Mouse (Mus musculus) myocyte (in vitro differentiated cells): ENCODE measurements around the gene Flt3. TPM values are rescaled to one million over a fixed set of nuclear protein-coding genes. Genes with fewer than 3 reads are reported as not detected.

Experiments
- H3K27me3 ChIP-seq: one replicate; pipeline ENCODE4 v1.6.1; 2011; ENCODE audit not compliant: control insufficient read depth, insufficient read depth, insufficient read length
- H3K36me3 ChIP-seq: one replicate; pipeline ENCODE4 v1.6.1; 2011; ENCODE audit not compliant: control insufficient read depth, insufficient read depth
- H3K4me2 ChIP-seq: one replicate; pipeline ENCODE4 v1.6.1; 2011; ENCODE audit warnings: low read depth, control low read depth
- H3K4me3 ChIP-seq: one replicate; pipeline ENCODE4 v1.5.1; 2011; ENCODE audit warnings: mild to moderate bottlenecking, control low read depth, moderate library complexity
- H3K79me2 ChIP-seq: one replicate; pipeline ENCODE4 v1.6.1; 2011; ENCODE audit not compliant: control insufficient read depth, insufficient read depth
- H3ac ChIP-seq: one replicate; pipeline ENCODE4 v1.6.1; 2011; ENCODE audit not compliant: control insufficient read depth, insufficient read length
- CEBPB ChIP-seq: IDR thresholded peaks from 2 replicates; pipeline ENCODE4 v1.6.1; 2011; ENCODE audit warnings: mild to moderate bottlenecking, moderate library complexity; ENCODE audit not compliant: poor library complexity, insufficient read depth, severe bottlenecking
- E2F4 ChIP-seq: IDR thresholded peaks from one replicate; pipeline ENCODE4 v1.6.1; 2011; ENCODE audit warnings: mild to moderate bottlenecking, control low read depth, moderate library complexity; ENCODE audit not compliant: insufficient read depth
- MAX ChIP-seq: IDR thresholded peaks from one replicate; pipeline ENCODE4 v1.6.1; 2011; ENCODE audit warnings: low read depth, mild to moderate bottlenecking, control low read depth
- MYOD1 ChIP-seq, 3 experiments: IDR thresholded peaks; one replicate each; pipeline ENCODE4 v1.6.1; 2011; ENCODE audit warnings: control low read depth in 2 of 3, low read depth in 2 of 3, mild to moderate bottlenecking in 2 of 3, moderate library complexity in 1 of 3; ENCODE audit not compliant: insufficient read length in 2 of 3, control insufficient read depth in 1 of 3
- MYOG ChIP-seq, 3 experiments: IDR thresholded peaks; one replicate each; pipeline ENCODE4 v1.6.1; 2011; ENCODE audit warnings: control low read depth in 2 of 3, low read depth in 2 of 3, mild to moderate bottlenecking in 2 of 3; ENCODE audit not compliant: insufficient read length in 2 of 3, control insufficient read depth in 1 of 3, insufficient read depth in 1 of 3
- POLR2A ChIP-seq: IDR thresholded peaks from one replicate; pipeline ENCODE4 v1.6.1; 2011; ENCODE audit warnings: low read depth, mild to moderate bottlenecking, control low read depth, moderate library complexity; ENCODE audit not compliant: insufficient read length
- POLR2AphosphoS2 ChIP-seq: IDR thresholded peaks from one replicate; pipeline ENCODE4 v1.6.1; 2011; ENCODE audit warnings: low read depth, control low read depth; ENCODE audit not compliant: insufficient read length
- REST ChIP-seq: IDR thresholded peaks from one replicate; pipeline ENCODE4 v1.6.1; 2011; ENCODE audit warnings: mild to moderate bottlenecking, control low read depth, moderate library complexity; ENCODE audit not compliant: insufficient read depth, insufficient read length
- SRF ChIP-seq: IDR thresholded peaks from one replicate; pipeline ENCODE4 v1.6.1; 2011; ENCODE audit warnings: low read depth; ENCODE audit not compliant: control insufficient read depth, insufficient read length
- TCF12 ChIP-seq: IDR thresholded peaks from one replicate; pipeline ENCODE4 v1.6.1; 2011; ENCODE audit warnings: mild to moderate bottlenecking, control low read depth; ENCODE audit not compliant: poor library complexity, insufficient read depth, severe bottlenecking
- TCF3 ChIP-seq: IDR thresholded peaks from one replicate; pipeline ENCODE4 v1.6.1; 2011; ENCODE audit warnings: low read depth, control low read depth; ENCODE audit not compliant: insufficient read length
- USF1 ChIP-seq: IDR thresholded peaks from one replicate; pipeline ENCODE4 v1.6.1; 2011; ENCODE audit warnings: low read depth, mild to moderate bottlenecking, control low read depth, moderate library complexity
- polyA plus RNA-seq: library from polyadenylated mRNA; unstranded; fragments of >200 nt; fragmentation: generic; extraction: Trizol; gene quantifications from one replicate; pipeline ENCODE4 v1.2.1, GENCODE M21; 2012; ENCODE audit warnings: missing spikeins

Gene Flt3
- polyA plus RNA-seq, 1 experiment, result 0.01 TPM

DNA sequence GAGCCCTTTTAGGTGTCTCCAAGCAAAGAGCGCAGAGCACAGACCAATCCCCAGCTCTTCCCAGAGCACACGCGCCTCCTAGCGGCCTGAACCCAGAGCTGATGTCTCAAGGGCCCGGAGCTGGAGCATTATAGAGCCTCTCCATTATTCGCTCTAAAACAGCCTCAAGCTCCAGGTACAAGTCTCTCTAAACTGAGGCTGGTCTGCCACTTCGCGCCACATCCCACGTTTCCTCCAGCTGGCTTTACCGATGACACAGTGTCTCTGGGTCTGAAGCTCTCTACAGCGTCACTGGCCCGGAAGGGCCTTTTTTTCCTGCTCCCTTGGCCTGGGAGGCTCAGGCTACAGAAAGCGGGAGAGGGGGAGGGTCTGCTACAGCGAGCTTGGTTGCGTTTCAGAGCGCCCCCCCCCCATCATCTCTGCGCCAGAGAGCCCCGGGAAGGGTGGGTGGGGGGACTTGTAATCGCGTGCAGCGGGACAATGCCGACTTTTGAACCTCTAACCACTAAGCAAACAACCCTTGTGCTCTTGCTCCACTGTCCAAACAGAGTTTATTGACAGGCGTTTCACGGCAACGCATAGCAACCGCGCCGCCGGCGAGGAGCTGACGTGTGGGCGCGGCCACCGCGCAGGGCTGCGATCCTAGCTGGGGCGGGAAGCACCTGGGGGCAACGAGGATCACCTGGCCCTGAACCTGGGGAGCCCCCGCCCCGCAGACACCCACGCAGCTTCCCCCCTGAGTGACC is 100.9 kb downstream of the Flt3 start:
- Histone ChIP-seq H3K4me3 (no peak overlapping the region), H3K79me2 (no peaks in the 10 kb centered on the region), H3K4me2 (no peak overlapping the region), H3K27me3 (peaks cover 47% of the 10 kb centered on the region), H3K36me3 (no peaks in the 10 kb centered on the region), H3ac (no peak overlapping the region)
- TF ChIP-seq REST (no peak), SRF (peak; percentile 76)

DNA sequence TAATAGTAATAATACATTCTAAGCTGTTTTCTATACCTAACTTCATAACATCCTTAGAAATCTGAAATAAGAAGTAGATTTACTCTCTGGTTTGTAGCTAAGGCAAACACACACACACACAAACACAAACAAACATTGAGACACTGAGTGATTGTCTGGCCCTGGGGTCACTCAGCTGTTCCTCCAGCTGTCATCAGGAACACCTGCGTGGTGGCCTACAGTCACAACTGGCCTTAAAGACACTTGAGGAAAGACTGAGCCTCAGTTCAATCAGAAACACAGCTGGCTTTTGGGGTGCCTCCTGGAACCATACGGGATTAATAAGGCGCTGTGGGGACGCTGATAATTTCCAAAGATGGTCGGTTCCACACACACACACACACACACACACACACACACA is 103.0 kb downstream of the Flt3 start:
- no peak overlapping the region for H3ac ChIP-seq
- H3K79me2 ChIP-seq, result no peaks in the 10 kb centered on the region
- H3K4me2 ChIP-seq, result no peak overlapping the region
- peaks cover 26% of the 10 kb centered on the region for H3K27me3 ChIP-seq
- no peak overlapping the region for H3K4me3 ChIP-seq
- TF ChIP-seq MYOG (IDR thresholded peaks at IDR 0.05; ENCODE audit: control insufficient read depth in 1 of 3, insufficient read depth in 1 of 3, insufficient read length in 2 of 3, low read depth in 2 of 3), result peak in 2 of 3 experiments; percentile 22 to 67
- no peak for TF ChIP-seq POLR2AphosphoS2
- no peak for TF ChIP-seq SRF
- peak in 2 of 3 experiments; percentile 38 to 56 for TF ChIP-seq MYOD1 (IDR thresholded peaks at IDR 0.05; ENCODE audit: control insufficient read depth in 1 of 3, insufficient read length in 2 of 3, low read depth in 2 of 3)
- TF ChIP-seq MAX, result no peak
- no peak for TF ChIP-seq POLR2A
- TF ChIP-seq TCF3, result no peak
- no peak for TF ChIP-seq REST
- TF ChIP-seq CEBPB, result no peak
- no peak for TF ChIP-seq USF1
- no peak for TF ChIP-seq E2F4
- no peak for TF ChIP-seq TCF12
- H3K36me3 ChIP-seq, result no peaks in the 10 kb centered on the region

DNA sequence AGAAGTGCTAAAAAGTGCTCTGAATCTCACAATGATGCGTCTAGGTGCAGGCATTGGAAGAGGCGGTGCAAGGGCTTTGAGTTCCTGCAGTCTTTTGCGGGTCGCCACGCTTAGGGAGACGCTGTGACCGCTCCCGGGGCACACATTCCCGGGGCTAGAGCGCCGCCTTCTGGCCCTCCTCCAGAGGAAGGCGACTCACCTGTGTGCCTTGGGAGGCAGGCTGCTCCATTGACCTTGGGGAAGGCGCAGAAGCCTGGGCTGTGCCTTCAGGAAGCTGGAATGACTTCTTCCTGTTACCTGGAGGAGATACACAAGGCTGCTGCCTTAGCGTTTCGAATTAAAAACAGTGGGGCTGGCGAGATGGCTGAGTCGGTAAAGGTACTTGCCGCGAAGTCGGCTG is 106.2 kb downstream of the Flt3 start:
- no peak for TF ChIP-seq MYOD1 (IDR thresholded peaks at IDR 0.05; ENCODE audit: control insufficient read depth in 1 of 3, insufficient read length in 2 of 3, low read depth in 2 of 3)
- no peak for TF ChIP-seq TCF12
- TF ChIP-seq SRF, result no peak
- TF ChIP-seq TCF3, result no peak
- no peak for TF ChIP-seq CEBPB
- TF ChIP-seq POLR2A, result no peak
- TF ChIP-seq REST, result no peak
- no peak for TF ChIP-seq E2F4
- no peak for TF ChIP-seq POLR2AphosphoS2
- no peak for TF ChIP-seq MAX
- TF ChIP-seq MYOG (IDR thresholded peaks at IDR 0.05; ENCODE audit: control insufficient read depth in 1 of 3, insufficient read depth in 1 of 3, insufficient read length in 2 of 3, low read depth in 2 of 3), result no peak
- no peak for TF ChIP-seq USF1
- Histone ChIP-seq H3K36me3 (no peaks in the 10 kb centered on the region), H3K4me2 (no peak overlapping the region), H3ac (no peak overlapping the region), H3K4me3 (no peak overlapping the region), H3K27me3 (no peaks in the 10 kb centered on the region), H3K79me2 (no peaks in the 10 kb centered on the region)

DNA sequence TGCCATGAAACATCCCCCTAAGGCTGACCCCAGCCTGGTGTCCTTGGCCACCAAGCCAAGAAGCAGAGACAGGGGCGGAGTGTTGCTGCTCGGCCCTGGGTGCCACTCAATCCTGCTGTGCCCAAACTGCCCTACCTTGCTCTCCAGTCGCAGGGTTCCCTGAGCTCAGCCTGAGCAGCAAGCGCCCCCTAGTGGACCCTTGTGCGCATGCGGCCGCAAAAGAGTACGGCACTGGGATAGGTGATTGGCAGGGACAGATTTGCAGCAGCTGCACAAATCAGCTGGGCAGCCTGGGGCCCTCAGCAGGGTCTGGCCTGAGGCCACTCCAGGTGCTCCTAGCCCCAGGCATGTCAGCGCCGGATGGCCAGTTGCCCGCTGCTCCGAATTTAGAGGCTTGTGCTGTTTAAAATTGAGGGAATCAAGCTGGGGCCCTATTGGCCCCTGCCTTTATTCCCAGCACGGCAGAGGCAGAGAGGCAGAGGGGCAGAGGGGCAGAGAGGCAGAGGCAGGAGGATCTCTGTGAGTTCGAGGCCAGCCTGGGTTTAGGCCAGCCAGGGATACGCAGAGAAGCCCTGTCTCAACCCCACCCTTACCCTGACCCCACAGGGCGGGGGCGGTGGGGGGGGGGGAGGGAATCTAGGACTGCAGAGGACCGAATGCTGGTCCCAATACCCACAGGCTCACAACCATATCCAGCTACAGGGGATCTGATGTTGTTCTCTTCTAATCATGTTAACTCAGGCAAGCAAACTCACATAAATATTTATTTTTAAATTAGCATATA is 107.0 kb downstream of the Flt3 start:
- no peak overlapping the region for H3K4me3 ChIP-seq
- peak overlapping the region; percentile 87 for H3K4me2 ChIP-seq
- TF ChIP-seq MYOD1 (IDR thresholded peaks at IDR 0.05; ENCODE audit: control insufficient read depth in 1 of 3, insufficient read length in 2 of 3, low read depth in 2 of 3) (peak; percentile 97 to 99 (median 99)), POLR2A (no peak), USF1 (no peak), POLR2AphosphoS2 (no peak), E2F4 (no peak), TCF3 (peak; percentile 99), CEBPB (no peak), SRF (no peak), MYOG (IDR thresholded peaks at IDR 0.05; ENCODE audit: control insufficient read depth in 1 of 3, insufficient read depth in 1 of 3, insufficient read length in 2 of 3, low read depth in 2 of 3) (peak; percentile 68 to 99 (median 93)), MAX (no peak), REST (no peak), TCF12 (peak; percentile 98)
- H3K79me2 ChIP-seq, result no peaks in the 10 kb centered on the region
- H3K27me3 ChIP-seq, result no peaks in the 10 kb centered on the region
- H3ac ChIP-seq, result no peak overlapping the region
- no peaks in the 10 kb centered on the region for H3K36me3 ChIP-seq
